Mouse (Mus musculus) left cerebral cortex, adult 8-10 months (tissue): Measurements from ENCODE around the gene Pcsk4. TPM values are rescaled to one million over a fixed set of nuclear protein-coding genes. Genes with fewer than 3 reads are reported as not detected.

ENCODE experiments used
- DNase-seq, 2 experiments: peaks; one replicate each; pipeline ENCODE4 v3.0.0; 2022; ENCODE audit warnings: low spot score in 2 of 2
- total RNA-seq, 4 experiments: library from RNA; stranded (reverse); gene quantifications; 2 replicates each; pipeline ENCODE4 v1.2.4; 2022

Gene Pcsk4
- total RNA-seq, 4 experiments from 2014 or later = 6.7 to 10.2 (median 8.3) TPM

DNA sequence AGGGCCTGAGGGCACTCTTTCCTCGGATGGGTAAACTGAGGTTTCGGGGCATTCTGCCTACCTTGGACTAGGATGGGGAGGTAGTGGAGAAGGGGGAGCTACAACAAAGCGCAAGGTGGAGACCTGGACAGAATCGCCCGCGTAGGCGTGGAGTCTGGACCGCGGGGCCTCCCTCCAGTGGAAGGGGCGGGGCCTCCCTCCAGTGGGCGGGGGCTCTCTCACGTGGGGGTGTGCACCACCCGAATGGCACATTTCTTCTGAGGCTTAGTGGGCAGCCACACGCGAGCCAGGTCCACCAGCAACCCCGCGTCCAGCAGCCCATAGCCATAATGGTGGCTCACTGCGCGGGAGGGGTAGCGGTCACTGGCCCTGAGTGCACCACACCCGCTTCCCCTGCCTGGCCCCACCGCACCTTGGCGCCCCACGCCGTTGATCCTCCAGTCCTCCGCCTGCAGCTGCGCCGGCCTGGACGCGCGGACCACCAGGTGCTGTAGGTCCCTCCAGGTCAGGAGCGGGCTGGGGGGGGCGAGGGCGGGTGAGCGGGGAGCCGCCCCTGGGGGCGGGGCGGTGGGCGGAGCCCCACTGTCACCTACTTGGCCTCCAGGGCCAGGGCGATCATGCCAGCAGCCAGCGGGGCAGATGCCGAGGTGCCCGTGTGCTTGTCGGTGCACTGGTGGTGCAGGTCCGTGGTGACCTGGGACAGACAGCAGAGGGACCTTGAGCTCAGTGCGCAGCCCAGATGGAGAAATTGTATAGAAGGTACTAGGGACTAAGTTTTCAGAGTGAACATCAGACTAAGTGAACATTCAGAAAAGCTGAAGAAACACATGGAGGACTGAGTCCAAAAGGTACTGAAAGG, 5.8 kb downstream of the Pcsk4 start:
- no peak for DNase-seq

DNA sequence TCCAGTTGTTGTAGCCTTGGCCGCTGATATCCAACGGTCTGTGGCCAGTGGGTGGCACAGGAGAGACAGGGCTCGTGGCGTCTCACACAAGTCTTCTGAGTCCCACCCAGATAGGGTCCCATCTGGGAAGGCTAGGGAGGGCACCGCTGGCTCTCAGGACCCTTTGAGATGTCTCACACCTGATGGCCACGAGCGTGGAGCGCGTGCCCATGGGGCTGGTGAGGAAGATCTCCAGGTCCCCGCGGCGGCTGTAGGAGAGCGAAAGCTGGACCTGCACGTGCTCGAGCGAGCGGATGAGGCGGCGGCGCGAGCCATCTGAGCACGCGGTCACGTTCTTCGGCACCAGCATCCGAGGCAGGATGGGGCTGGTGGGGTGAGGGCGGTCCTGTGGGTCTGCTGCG, 6.5 kb downstream of the Pcsk4 start:
- DNase-seq = no peak

DNA sequence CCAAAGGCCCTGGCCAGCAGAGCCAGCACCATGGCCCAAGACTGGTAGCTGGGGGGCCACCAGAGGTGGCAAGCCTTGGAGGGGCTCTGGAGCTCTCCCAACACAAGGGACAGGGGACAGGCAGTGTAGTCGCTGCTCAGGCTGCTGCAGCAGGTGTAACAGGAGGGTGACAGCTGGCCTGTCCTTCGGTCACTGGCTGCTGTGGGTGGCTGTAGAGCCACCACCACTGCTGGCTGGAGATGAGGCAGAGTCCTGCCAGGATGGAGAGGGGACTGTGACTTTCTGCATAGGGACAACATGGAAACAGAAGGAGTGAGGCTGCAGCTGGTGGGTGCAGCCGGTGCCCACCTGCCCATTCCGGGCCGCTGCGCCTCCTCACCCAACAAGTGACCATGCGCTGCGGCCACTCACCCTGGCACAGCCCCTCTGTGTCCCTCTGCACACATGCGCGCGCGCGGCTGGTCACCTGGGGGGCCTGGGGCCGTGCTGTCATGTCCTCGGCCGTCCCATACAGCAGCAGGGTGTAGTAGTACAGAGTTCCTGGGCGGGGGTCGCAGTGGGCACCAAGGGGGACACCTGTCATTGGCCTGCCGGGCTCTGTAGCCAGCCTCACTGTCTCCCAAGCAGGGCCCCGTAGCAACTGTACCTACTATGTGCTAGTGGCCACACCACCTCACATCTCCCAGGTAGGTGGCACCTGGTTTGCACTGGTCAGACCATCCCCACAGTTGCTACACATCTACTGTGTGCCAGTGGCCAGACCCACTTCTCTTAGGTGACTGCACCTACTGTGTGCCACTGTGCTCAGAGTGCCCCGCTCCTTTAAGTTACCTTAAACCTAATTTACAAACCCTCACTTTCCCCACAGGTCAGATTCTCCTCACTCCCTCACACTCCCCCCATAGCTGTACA, 7.4 kb downstream of the Pcsk4 start:
- no peak for DNase-seq

DNA sequence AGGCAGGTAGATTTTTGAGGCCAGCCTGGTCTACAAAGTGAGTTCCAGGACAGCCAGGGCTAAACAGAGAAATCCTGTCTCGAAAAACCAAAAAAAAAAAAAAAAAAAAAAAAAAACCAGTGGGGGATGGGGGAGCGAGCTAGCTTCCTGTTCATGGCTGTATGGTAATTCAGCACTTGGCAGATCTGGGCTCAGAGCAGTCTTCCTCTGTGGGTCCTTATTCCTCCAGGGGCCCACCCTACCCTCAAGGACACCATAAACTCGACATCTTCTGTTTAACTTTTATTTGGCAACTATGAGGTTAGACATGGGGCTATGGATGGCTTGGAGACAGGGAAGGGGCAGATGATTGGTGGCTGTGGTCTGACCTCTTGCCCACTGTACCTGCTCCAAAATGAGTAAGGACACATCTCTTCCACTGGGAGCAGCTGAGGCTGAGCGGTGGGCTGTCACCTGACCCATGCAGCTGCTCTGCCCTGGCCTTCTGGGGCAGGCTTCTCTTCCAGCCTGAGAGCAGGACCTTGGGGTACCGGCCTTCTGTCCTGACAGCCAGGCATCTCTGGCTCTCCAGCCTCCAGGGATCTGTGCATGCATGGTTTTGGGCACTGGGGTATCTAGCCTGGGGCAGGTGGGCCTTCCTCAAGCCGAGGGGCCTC, 8.2 kb downstream of the Pcsk4 start:
- DNase-seq = no peak

DNA sequence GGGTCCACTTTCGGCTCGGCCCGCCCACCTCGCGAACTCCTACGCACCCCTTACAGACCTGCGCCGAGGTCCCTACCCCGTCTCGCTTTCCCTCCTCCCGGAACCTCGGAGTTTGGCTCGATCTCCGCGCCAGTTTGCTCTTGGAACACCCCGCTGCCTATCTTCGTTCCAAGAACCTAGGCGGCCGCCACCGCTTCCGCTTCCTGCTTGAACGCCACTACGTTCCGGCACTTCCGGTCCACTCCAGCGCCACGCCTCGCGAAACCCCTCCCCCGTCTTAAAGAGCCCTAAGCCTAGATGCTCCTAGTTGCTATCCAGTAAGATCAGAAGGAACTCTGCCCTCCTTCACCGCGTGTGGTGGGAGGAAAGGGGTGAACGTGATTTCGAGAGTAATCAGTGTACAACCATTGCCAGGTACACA, 8.9 kb downstream of the Pcsk4 start, which contains the start of gene 2310011J03Rik:
2310011J03Rik (minus strand) TSS at position 198 of the 421 bp plus-strand sequence.
- peak; percentile 82 to 90 for DNase-seq

DNA sequence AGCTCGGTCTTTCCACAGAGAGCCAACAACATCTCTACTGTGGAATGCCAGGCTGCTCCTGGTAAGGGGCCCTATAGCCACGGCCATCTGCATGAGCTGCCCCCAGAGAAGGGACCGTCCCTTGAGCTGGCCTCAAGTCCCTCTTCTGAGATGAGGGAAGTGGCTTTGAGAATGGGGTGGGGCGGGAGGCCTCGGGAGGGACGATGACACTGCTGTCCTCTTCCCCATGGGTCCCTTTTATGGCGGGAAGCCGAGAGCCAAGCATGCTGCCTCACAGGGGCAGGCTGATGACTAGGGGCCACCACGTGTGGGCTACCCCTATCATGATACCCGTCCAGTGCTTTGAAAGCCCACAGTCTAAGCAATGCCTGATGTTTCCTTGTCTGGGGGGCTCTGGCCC, 12.3 kb downstream of the Pcsk4 start:
- DNase-seq = no peak

DNA sequence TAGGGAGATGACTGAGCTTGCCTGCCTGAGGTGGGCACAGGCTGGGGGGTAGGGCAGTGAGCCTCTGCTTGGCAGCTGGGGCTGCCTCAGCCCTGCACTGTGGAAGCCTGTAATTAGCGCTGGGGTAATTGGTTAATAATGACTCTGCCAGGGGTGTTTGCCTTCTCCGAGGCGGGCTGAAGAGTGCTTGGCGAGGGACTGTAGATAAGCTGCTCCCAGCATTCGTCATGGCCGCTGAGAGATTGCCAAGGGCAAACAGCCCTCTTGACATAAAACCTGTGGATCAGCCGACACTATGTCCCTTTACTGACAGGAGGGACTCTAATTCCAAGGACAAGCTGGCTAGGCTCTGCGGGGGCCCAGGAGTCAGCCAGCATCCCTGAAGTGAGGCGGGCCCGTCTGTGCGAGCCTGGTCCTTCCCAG, 12.9 kb downstream of the Pcsk4 start:
- no peak for DNase-seq

DNA sequence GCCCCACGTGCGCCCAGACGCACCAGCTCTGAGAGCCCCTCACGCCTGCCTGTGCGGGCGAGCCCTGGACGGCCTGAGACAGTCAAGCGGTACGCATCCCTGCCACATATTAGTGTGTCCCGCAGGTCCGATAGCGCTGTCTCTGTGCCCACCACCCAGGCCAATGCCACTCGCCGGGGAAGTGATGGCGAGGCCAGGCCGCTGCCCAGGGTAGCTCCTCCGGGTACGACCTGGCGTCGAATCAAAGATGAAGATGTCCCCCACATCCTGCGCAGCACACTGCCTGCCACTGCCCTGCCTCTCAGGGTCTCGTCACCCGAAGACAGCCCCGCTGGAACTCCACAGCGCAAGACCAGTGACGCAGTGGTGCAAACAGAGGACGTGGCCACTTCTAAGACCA, 14.0 kb downstream of the Pcsk4 start:
- no peak for DNase-seq

DNA sequence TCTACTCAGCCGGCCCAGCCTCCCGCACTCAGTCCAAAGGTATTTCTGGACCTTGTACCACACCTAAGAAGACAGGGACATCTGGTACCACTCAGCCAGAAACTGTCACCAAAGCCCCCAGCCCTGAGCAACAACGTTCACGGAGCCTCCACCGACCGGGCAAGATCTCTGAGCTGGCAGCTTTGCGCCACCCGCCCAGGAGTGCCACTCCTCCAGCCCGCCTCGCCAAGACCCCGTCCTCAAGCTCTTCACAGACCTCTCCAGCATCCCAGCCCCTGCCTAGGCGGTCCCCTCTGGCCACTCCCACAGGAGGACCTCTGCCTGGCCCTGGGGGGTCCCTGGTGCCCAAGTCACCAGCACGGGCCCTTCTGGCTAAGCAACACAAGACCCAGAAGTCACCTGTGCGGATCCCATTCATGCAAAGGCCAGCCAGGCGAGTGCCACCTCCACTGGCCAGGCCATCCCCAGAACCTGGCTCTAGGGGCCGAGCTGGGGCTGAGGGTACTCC, 14.8 kb downstream of the Pcsk4 start:
- no peak for DNase-seq

DNA sequence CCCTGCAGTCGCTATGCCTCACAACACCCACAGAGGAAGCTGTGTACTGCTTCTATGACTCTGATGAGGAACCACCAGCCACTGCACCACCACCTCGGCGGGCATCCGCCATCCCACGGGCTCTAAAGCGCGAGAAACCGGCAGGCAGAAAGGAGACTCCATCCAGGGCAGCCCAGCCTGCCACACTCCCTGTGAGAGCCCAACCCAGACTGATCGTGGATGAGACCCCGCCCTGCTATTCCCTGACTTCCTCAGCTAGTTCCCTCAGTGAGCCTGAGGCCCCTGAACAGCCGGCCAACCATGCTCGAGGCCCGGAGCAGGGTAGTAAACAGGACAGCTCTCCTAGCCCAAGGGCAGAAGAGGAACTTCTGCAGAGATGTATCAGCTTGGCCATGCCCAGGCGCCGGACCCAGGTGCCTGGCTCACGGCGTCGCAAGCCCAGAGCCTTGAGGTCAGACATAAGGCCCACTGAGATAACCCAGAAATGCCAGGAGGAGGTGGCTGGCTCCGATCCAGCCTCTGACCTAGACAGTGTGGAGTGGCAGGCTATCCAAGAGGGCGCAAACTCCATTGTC, 15.6 kb downstream of the Pcsk4 start:
- no peak for DNase-seq

DNA sequence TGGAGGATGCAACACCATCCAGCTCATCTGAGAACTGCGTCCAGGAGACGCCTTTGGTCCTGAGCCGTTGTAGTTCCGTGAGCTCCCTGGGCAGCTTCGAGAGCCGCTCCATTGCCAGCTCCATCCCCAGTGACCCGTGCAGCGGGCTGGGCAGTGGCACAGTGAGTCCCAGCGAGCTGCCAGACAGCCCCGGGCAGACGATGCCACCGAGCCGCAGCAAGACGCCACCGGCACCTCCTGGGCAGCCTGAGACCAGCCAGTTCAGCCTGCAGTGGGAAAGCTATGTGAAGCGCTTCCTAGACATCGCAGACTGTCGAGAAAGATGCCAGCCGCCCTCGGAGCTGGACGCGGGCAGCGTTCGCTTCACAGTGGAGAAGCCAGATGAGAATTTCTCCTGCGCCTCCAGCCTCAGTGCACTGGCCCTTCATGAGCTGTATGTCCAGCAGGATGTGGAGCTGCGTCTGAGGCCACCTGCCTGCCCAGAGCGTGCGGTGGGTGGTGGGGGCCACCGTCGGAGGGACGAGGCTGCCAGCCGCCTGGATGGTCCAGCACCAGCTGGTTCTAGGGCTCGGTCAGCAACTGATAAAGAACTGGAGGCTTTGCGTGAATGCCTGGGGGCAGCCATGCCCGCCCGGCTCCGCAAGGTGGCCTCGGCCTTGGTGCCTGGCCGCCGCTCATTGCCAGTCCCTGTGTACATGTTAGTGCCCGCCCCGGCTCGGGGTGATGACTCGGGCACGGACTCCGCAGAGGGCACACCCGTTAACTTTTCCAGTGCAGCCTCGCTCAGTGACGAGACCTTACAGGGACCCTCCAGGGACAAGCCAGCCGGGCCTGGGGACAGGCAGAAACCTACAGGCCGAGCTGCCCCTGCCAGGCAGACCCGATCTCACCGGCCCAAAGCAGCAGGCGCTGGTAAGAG, 16.5 kb downstream of the Pcsk4 start:
- no peak for DNase-seq

DNA sequence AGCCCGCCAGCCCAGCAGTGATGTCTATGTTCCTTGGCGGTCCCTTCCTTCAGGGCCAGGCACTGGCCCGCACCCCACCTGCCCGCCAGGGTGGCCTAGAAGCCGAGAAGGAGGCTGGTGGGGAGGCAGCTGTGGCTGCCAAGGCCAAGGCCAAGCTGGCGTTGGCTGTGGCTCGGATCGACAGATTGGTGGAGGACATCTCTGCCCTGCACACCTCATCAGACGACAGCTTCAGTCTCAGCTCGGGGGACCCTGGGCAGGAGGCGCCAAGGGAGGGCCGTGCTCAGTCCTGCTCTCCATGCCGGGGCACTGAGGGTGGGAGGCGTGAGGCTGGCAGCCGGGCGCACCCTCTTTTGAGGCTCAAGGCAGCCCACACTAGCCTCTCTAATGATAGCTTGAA, 17.7 kb downstream of the Pcsk4 start:
- no peak for DNase-seq

DNA sequence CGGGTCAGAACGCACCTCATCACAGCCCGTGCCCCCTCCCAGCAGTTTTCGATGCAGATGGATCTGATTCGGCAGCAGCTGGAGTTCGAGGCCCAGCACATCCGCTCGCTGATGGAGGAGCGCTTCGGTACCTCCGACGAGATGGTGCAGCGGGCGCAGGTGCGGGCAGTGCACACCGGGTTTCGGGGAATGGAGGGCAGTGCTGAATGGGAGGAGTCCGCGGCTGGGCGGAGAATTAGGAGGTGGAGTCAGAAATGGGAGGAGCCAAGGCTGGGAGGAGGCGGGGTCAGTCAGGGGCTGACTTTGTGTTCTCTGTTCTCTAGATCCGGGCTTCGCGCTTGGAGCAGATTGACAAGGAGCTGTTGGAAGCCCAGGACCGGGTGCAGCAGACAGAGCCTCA, 24.4 kb downstream of the Pcsk4 start:
- no peak for DNase-seq

DNA sequence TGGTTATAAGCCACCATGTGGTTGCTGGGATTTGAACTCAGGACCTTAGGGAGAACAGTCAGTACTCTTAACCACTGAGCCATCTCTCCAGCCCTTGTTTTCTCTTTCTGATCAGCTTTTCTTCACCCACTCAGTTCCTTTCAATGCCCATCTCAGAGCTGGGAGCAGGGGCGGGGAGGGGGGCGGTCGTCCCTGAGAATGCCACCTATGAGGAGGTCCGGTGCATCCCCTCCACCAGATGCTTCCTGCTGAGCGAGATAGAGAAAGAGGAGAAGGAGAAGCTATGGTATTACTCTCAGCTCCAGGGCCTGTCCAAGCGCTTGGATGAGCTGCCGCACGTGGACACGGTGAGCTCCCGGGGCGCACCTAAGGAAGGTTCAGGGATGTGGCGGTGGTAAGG, 24.8 kb downstream of the Pcsk4 start:
- no peak for DNase-seq

DNA sequence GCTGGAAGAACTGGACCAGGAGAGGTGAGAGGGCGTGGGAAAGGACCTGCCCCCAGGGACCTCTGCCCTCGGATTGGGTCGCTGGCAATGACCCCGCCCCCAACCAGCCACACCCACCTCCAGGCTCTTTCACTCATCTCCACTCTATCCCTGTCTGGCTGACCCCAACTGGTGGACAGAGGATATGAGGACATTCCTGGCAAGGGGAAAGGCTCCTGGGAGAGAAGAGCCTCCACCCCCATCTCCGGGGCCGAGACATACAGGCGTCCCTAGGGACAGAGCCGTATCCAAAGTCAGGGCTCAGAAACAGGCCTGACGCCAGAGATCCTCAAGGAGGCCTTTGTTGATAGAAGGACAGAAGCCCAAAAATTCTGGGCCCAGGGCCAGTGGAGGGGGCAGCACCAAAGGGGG, 26.8 kb downstream of the Pcsk4 start:
- DNase-seq = peak in 1 of 2 experiments; percentile 82

DNA sequence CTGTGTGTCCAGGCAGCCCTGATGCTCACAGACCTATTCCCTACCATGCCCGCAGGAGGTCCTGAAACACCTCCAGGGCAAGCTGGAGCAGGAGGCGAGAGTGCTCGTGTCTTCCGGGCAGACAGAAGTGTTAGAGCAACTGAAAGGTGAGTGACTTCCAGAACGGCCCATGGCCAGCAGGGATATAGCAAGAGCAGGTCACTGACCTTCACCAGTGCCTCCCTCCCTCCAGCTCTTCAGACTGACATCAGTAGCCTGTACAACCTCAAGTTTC, 27.3 kb downstream of the Pcsk4 start:
- no peak for DNase-seq

DNA sequence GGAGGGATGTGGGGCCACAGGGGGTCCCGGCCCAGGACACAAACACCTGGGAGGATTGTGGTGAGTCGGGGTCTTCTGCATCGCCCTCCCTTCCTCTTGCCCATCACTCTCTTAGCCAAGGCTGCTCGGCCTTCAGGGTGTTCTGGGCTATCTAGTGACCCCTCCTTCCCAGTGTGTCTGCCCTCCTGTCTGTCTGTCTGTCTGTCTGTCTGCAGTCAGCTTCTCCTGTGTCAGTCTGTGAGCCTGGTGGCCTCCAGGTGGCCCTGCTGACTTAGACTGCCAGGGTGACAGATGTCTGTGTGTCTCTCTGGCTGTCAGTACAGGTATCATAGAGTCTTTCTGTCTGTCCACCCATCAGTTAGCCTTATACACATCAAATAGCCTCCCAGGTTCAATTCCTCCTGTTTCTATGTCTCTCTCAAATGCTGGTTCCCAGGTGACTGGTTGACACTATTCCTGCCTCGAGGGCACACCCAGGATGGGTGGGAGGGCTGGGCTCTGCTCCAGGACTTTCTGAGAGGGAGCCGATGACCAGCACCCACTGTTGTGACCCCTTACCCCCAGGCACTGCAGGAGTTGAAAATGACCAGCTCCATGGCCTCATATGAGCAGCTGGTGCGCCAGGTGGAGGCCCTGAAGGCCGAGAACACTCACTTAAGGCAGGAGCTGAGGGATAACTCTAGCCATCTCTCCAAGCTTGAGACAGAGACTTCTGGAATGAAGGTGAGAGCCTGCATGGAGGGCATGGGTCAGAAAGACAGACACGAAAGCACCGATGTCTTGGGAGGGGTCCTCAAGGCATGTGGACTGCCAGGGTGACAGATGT, 27.8 kb downstream of the Pcsk4 start:
- no peak for DNase-seq

DNA sequence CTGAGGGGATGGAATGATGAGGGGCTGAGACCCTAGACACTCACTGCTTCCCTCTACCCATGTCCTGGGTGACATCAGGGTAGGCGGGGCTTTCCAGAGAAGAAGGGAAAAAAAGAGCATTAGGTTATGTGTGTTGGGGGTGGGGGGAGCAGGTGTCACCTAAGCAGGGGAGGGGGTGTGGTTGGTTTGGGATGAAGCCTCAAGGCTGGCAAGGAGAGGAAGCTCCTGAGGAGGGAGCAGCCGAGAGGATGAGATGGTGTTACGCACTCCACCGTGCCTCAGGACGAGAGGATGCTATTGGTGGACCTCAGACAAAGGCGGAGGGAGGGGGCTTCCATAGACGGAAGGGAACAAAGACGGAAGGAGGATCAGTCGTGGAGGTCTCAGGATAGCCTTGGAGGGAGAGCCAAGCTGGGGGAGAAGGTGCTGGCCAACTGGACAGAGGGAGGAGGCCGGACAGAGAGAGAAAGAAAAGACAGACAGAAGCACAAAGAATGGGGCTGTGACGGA, 28.6 kb downstream of the Pcsk4 start:
- DNase-seq = no peak

DNA sequence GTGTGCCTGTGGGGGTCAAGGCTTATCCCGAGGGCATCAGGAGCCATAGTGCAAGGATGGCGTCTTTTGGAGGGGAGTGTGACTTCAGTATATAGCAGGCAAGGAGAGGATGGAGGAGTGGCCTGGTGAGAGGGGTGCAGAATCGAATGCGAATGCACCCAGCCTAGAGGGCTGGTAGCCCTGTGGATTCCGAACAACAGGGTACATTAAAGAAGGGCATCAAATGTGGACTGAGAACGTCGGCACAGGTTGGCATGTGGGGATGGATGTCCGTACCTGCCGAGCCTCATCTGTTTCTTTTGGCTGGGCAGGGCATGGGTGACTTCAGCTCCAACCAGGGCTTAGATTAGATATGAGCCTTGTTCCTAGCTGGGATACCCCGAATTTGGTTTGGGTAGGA, 29.5 kb downstream of the Pcsk4 start:
- DNase-seq = no peak
